Mouse (Mus musculus) spleen, adult 2 months (tissue): ENCODE measurements around the gene Gsk3a.

ENCODE experiments used
- CTCF ChIP-seq: fragments of 200-500 bp; IDR thresholded peaks from 2 replicates; pipeline ENCODE4 v1.5.1; 2011; ENCODE audit warnings: mild to moderate bottlenecking, inconsistent platforms; ENCODE audit not compliant: insufficient read depth, insufficient read length, insufficient replicate concordance; ENCODE audit errors: extremely low read depth
- POLR2A ChIP-seq: fragments of 200-500 bp; IDR thresholded peaks from 2 replicates; pipeline ENCODE4 v1.6.1; 2011; ENCODE audit warnings: low read depth, low read length, inconsistent platforms

- TF ChIP-seq POLR2A (peak; percentile 5; the same call in 1 of the 2 replicates), CTCF (no peak)
These were observed 510 bp upstream of the Gsk3a start for GRCm38 (mm10) chr7:25238015-25238706.
